Mouse (Mus musculus): ENCODE measurements around the gene Kat6b. TPM values are rescaled to one million over a fixed set of nuclear protein-coding genes. Genes with fewer than 3 reads are reported as not detected.

The Kat6b gene
- polyA plus RNA-seq, 1 experiment from 2014 or later, result 12.5 TPM

GRCm38 (mm10) chr14:21685411-21686146, 204.3 kb downstream of the Kat6b start:
- Histone ChIP-seq H3K4me3 (replicated peaks) (no peak overlapping the region), H3K9ac (no peak overlapping the region), H3K36me3 (no peaks in the 10 kb centered on the region), H3K4me2 (no peak overlapping the region), H3K27me3 (replicated peaks) (no peaks in the 10 kb centered on the region), H3K9me3 (no peaks in the 10 kb centered on the region), H3K27ac (no peak overlapping the region), H3K4me1 (peaks cover 12% of the 10 kb centered on the region)
- no peak for ATAC-seq (ENCODE audit: insufficient read depth, low FRiP score, low read depth)
- 87% methylated on average over 10 of the region's 10 CpGs for WGBS

- peak overlapping the region; percentile 71 for H3K4me2 ChIP-seq
- no peaks in the 10 kb centered on the region for H3K27me3 ChIP-seq (replicated peaks)
- ATAC-seq (ENCODE audit: insufficient read depth, low FRiP score, low read depth), result no peak
- no peaks in the 10 kb centered on the region for H3K9me3 ChIP-seq
- no peak overlapping the region for H3K9ac ChIP-seq
- no peak overlapping the region for H3K27ac ChIP-seq
- peaks cover 12% of the 10 kb centered on the region for H3K4me1 ChIP-seq
- H3K4me3 ChIP-seq (replicated peaks), result peak overlapping the region; percentile 36
- no peaks in the 10 kb centered on the region for H3K36me3 ChIP-seq
- 11% methylated on average over 48 of the region's 49 CpGs for WGBS
Measured at GRCm38 (mm10) chr14:21686376-21687279, 205.4 kb downstream of the Kat6b start.

- no peak overlapping the region for H3K9ac ChIP-seq
- no peak overlapping the region for H3K4me3 ChIP-seq (replicated peaks)
- H3K27ac ChIP-seq, result no peak overlapping the region
- no peaks in the 10 kb centered on the region for H3K36me3 ChIP-seq
- H3K4me1 ChIP-seq, result peaks cover 5% of the 10 kb centered on the region; the same call in 1 of the 2 replicates
- 82% methylated on average over 3 of the region's 3 CpGs for WGBS
- no peaks in the 10 kb centered on the region for H3K9me3 ChIP-seq
- H3K27me3 ChIP-seq (replicated peaks), result no peaks in the 10 kb centered on the region
- no peak overlapping the region for H3K4me2 ChIP-seq
- ATAC-seq (ENCODE audit: insufficient read depth, low FRiP score, low read depth), result no peak
Measured at GRCm38 (mm10) chr14:21691070-21691469, 209.8 kb downstream of the Kat6b start.

- H3K9me3 ChIP-seq, result no peaks in the 10 kb centered on the region
- 68% methylated on average over 6 of the region's 6 CpGs for WGBS
- no peak overlapping the region for H3K27ac ChIP-seq
- no peaks in the 10 kb centered on the region for H3K27me3 ChIP-seq (replicated peaks)
- no peak overlapping the region for H3K4me2 ChIP-seq
- H3K36me3 ChIP-seq, result no peaks in the 10 kb centered on the region
- H3K4me3 ChIP-seq (replicated peaks), result no peak overlapping the region
- no peak for ATAC-seq (ENCODE audit: insufficient read depth, low FRiP score, low read depth)
- no peak overlapping the region for H3K9ac ChIP-seq
- no peaks in the 10 kb centered on the region for H3K4me1 ChIP-seq
Measured at GRCm38 (mm10) chr14:21695020-21695419, 213.8 kb downstream of the Kat6b start.

- Histone ChIP-seq H3K27me3 (replicated peaks) (no peaks in the 10 kb centered on the region), H3K9me3 (no peaks in the 10 kb centered on the region), H3K36me3 (no peaks in the 10 kb centered on the region), H3K9ac (no peak overlapping the region), H3K27ac (no peak overlapping the region), H3K4me1 (no peaks in the 10 kb centered on the region), H3K4me2 (no peak overlapping the region), H3K4me3 (replicated peaks) (no peak overlapping the region)
- 79% methylated on average over 7 of the region's 7 CpGs for WGBS
- no peak for ATAC-seq (ENCODE audit: insufficient read depth, low FRiP score, low read depth)
Measured at GRCm38 (mm10) chr14:21696186-21696830, 215.1 kb downstream of the Kat6b start.

GRCm38 (mm10) chr14:21702691-21703090, 221.5 kb downstream of the Kat6b start:
- no peaks in the 10 kb centered on the region for H3K9me3 ChIP-seq
- no peak overlapping the region for H3K9ac ChIP-seq
- H3K4me3 ChIP-seq (replicated peaks), result no peak overlapping the region
- peaks cover 9% of the 10 kb centered on the region; the same call in 1 of the 2 replicates for H3K4me1 ChIP-seq
- no peak overlapping the region for H3K4me2 ChIP-seq
- 90% methylated on average over 8 of the region's 8 CpGs for WGBS
- no peak for ATAC-seq (ENCODE audit: insufficient read depth, low FRiP score, low read depth)
- H3K27ac ChIP-seq, result no peak overlapping the region
- H3K27me3 ChIP-seq (replicated peaks), result no peaks in the 10 kb centered on the region
- H3K36me3 ChIP-seq, result no peaks in the 10 kb centered on the region

GRCm38 (mm10) chr14:21703255-21703654, 222.0 kb downstream of the Kat6b start:
- peaks cover 9% of the 10 kb centered on the region; the same call in 1 of the 2 replicates for H3K4me1 ChIP-seq
- no peaks in the 10 kb centered on the region for H3K27me3 ChIP-seq (replicated peaks)
- H3K9me3 ChIP-seq, result no peaks in the 10 kb centered on the region
- H3K9ac ChIP-seq, result no peak overlapping the region
- no peak for ATAC-seq (ENCODE audit: insufficient read depth, low FRiP score, low read depth)
- H3K4me3 ChIP-seq (replicated peaks), result no peak overlapping the region
- no peaks in the 10 kb centered on the region for H3K36me3 ChIP-seq
- WGBS, result 54% methylated on average over 5 of the region's 5 CpGs
- H3K27ac ChIP-seq, result no peak overlapping the region
- no peak overlapping the region for H3K4me2 ChIP-seq

- WGBS, result 87% methylated on average over 2 of the region's 2 CpGs
- Histone ChIP-seq H3K9me3 (no peaks in the 10 kb centered on the region), H3K27ac (no peak overlapping the region), H3K4me2 (no peak overlapping the region), H3K9ac (no peak overlapping the region), H3K4me3 (replicated peaks) (no peak overlapping the region), H3K4me1 (peaks cover 9% of the 10 kb centered on the region; the same call in 1 of the 2 replicates), H3K36me3 (no peaks in the 10 kb centered on the region), H3K27me3 (replicated peaks) (no peaks in the 10 kb centered on the region)
- ATAC-seq (ENCODE audit: insufficient read depth, low FRiP score, low read depth), result no peak
Measured at GRCm38 (mm10) chr14:21705462-21705861, 224.2 kb downstream of the Kat6b start.

- H3K9me3 ChIP-seq, result no peaks in the 10 kb centered on the region
- H3K27ac ChIP-seq, result peak overlapping the region; percentile 82
- no peaks in the 10 kb centered on the region for H3K27me3 ChIP-seq (replicated peaks)
- ATAC-seq (ENCODE audit: insufficient read depth, low FRiP score, low read depth), result peak; percentile 37; the same call in 1 of the 2 replicates
- no peaks in the 10 kb centered on the region for H3K36me3 ChIP-seq
- H3K4me1 ChIP-seq, result peaks cover 9% of the 10 kb centered on the region; the same call in 1 of the 2 replicates
- no peak overlapping the region for H3K4me2 ChIP-seq
- WGBS, result 46% methylated on average over 12 of the region's 12 CpGs
- H3K4me3 ChIP-seq (replicated peaks), result no peak overlapping the region
- no peak overlapping the region for H3K9ac ChIP-seq
Measured at GRCm38 (mm10) chr14:21706759-21707571, 225.7 kb downstream of the Kat6b start.

GRCm38 (mm10) chr14:21709545-21709944, 228.3 kb downstream of the Kat6b start:
- Histone ChIP-seq H3K9me3 (no peaks in the 10 kb centered on the region), H3K27me3 (replicated peaks) (no peaks in the 10 kb centered on the region), H3K4me1 (peaks cover 9% of the 10 kb centered on the region; the same call in 1 of the 2 replicates), H3K36me3 (no peaks in the 10 kb centered on the region), H3K4me2 (no peak overlapping the region), H3K9ac (no peak overlapping the region), H3K27ac (no peak overlapping the region), H3K4me3 (replicated peaks) (no peak overlapping the region)
- 65% methylated on average over 2 of the region's 2 CpGs for WGBS
- no peak for ATAC-seq (ENCODE audit: insufficient read depth, low FRiP score, low read depth)

- Histone ChIP-seq H3K36me3 (no peaks in the 10 kb centered on the region), H3K27me3 (replicated peaks) (no peaks in the 10 kb centered on the region), H3K4me3 (replicated peaks) (no peak overlapping the region), H3K27ac (no peak overlapping the region), H3K9ac (no peak overlapping the region), H3K9me3 (no peaks in the 10 kb centered on the region), H3K4me2 (no peak overlapping the region), H3K4me1 (peaks cover 8% of the 10 kb centered on the region; the same call in 1 of the 2 replicates)
- WGBS, result 62% methylated on average over 2 of the region's 2 CpGs
- ATAC-seq (ENCODE audit: insufficient read depth, low FRiP score, low read depth), result no peak
Measured at GRCm38 (mm10) chr14:21711231-21711630, 230.0 kb downstream of the Kat6b start.
